Mouse (Mus musculus): Measurements from ENCODE around the gene Ubox5.
"Not testable (repeated sequence)": the region's sequence is repeated elsewhere in the genome, so short reads cannot be mapped to it uniquely, and the experiment has no call there.

Gene Ubox5

GRCm38 (mm10) chr2:130629839-130630203, at the start of gene Ubox5, which contains the start of gene Fastkd5:
TSS of gene Ubox5 (minus strand) at chr2:130630038.
TSS of gene Fastkd5 (minus strand) at chr2:130630027.
- peak; percentile 86 for DNase-seq (ENCODE audit: low read depth)

- no peak for DNase-seq (ENCODE audit: low read depth)
Observed at GRCm38 (mm10) chr2:130679154-130679553, 49.3 kb upstream of the Ubox5 start.

GRCm38 (mm10) chr2:130677211-130677610, 47.4 kb upstream of the Ubox5 start:
- no peak for DNase-seq (ENCODE audit: low read depth)

- peak; percentile 80 for DNase-seq (ENCODE audit: low read depth)
Observed at GRCm38 (mm10) chr2:130667559-130667958, 37.7 kb upstream of the Ubox5 start, which contains the start of gene Itpa. TSS of gene Itpa (plus strand) at chr2:130667610.

- DNase-seq (ENCODE audit: low read depth), result peak; percentile 91
Observed at GRCm38 (mm10) chr2:130664102-130664701, 34.4 kb upstream of the Ubox5 start, which contains the start of gene Ddrgk1. TSS of gene Ddrgk1 (minus strand) at chr2:130664659.

GRCm38 (mm10) chr2:130663342-130663741, 33.5 kb upstream of the Ubox5 start:
- no peak for DNase-seq (ENCODE audit: low read depth)

GRCm38 (mm10) chr2:130658530-130658929, 28.7 kb upstream of the Ubox5 start:
- DNase-seq (ENCODE audit: low read depth), result no peak

GRCm38 (mm10) chr2:130657541-130657940, 27.7 kb upstream of the Ubox5 start:
- no peak for DNase-seq (ENCODE audit: low read depth)

GRCm38 (mm10) chr2:130656536-130656935, 26.7 kb upstream of the Ubox5 start:
- no peak for DNase-seq (ENCODE audit: low read depth)

- DNase-seq (ENCODE audit: low read depth), result peak; percentile 58
Observed at GRCm38 (mm10) chr2:130655660-130656339, 26.0 kb upstream of the Ubox5 start.

- DNase-seq (ENCODE audit: low read depth), result no peak
Observed at GRCm38 (mm10) chr2:130653760-130654159, 23.9 kb upstream of the Ubox5 start.

GRCm38 (mm10) chr2:130653303-130653702, 23.5 kb upstream of the Ubox5 start:
- no peak for DNase-seq (ENCODE audit: low read depth)

- DNase-seq (ENCODE audit: low read depth), result not testable (repeated sequence)
Observed at GRCm38 (mm10) chr2:130649028-130649427, 19.2 kb upstream of the Ubox5 start.

- DNase-seq (ENCODE audit: low read depth), result no peak
Observed at GRCm38 (mm10) chr2:130645198-130645597, 15.4 kb upstream of the Ubox5 start.

GRCm38 (mm10) chr2:130642684-130643369, 13.0 kb upstream of the Ubox5 start, which contains the start of gene Lzts3:
TSS of gene Lzts3 (minus strand) at chr2:130642803.
- peak; percentile 81 for DNase-seq (ENCODE audit: low read depth)

GRCm38 (mm10) chr2:130642197-130642660, 12.4 kb upstream of the Ubox5 start:
- no peak for DNase-seq (ENCODE audit: low read depth)

- DNase-seq (ENCODE audit: low read depth), result no peak
Observed at GRCm38 (mm10) chr2:130641351-130642025, 11.7 kb upstream of the Ubox5 start.

GRCm38 (mm10) chr2:130639276-130639675, 9.4 kb upstream of the Ubox5 start:
- DNase-seq (ENCODE audit: low read depth), result no peak

GRCm38 (mm10) chr2:130638101-130638611, 8.3 kb upstream of the Ubox5 start:
- DNase-seq (ENCODE audit: low read depth), result no peak

GRCm38 (mm10) chr2:130635847-130636246, 6.0 kb upstream of the Ubox5 start:
- DNase-seq (ENCODE audit: low read depth), result peak; percentile 32

- no peak for DNase-seq (ENCODE audit: low read depth)
Observed at GRCm38 (mm10) chr2:130634739-130635411, 5.0 kb upstream of the Ubox5 start.
